Mouse (Mus musculus) kidney, adult 2 months (tissue): ENCODE results near the gene Ift43.

Source experiments
- CTCF ChIP-seq: fragments of 200-500 bp; conservative IDR thresholded peaks from 2 replicates; pipeline ENCODE4 v1.5.1; 2011; ENCODE audit warnings: low read depth, mild to moderate bottlenecking, control low read depth, low read length, moderate library complexity, mixed read lengths; ENCODE audit not compliant: insufficient read depth, insufficient read length
- POLR2A ChIP-seq: fragments of 200-500 bp; IDR thresholded peaks from one replicate; pipeline ENCODE4 v1.6.1; 2011; ENCODE audit warnings: low read depth, low read length, control low read depth

- TF ChIP-seq CTCF (no peak), POLR2A (no peak)
These were observed 23.2 kb downstream of the Ift43 start for GRCm38 (mm10) chr12:86105546-86105945.
